10 mouse cellular contexts compared by ENCODE assay signal in the genomic region with DNA sequence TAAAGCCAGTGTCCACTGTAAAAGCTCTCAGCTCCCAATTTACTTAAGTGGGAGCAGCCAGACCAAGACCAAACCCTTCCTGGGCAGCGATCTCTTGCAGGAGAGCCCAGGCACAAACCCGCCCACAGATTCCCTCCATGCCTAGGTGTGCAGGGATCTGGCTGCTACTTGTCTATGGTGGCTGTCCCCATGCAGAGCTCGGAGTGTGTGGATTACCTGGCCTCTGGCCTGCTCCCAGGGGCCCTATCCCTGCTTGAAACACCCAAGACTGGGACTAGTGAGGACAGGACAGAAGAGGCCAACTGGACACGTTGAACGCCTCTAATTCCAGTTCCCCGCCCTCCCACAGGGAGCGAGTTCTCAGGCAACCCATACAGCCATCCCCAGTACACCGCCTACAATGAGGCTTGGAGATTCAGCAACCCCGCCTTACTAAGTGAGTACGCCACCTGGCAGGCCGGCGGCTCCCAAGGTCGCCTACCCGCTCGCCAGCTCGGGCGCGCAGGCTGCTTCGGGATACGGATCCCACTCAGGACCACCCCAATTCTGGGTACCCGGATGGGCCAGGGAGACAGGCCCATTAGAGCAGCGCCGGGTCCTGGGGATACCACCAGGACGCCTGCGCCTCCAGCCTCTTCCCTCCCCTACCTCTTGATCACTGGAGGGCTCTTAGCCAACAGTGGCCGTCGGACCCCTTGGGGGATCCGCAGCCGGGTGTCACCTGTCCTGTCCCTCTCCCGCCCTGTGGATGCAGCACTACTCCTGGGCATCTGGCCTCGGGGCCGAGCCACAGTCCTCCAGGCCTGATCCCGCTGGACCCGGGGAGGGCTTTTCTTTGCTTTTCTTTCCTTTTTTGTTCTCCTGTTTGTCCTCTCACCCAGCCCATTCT.
DNase-seq lines count a peak whose midpoint lies in the region; ATAC-seq lines count a peak whose summit lies in the region.
"Had no signal": no experiment of that assay in that cellular context is flagged by ENCODE, and none has a peak within 500 bp of the region (broad histone marks: within the 10 kb centered on the region; RNA-seq: fewer than 3 reads in every experiment).

No protein-coding gene starts in this region.

- no peak for DNase-seq in kidney, adult 18-20 months
- no peak for DNase-seq in left cerebral cortex, adult 11 months (ENCODE audit: low spot score)
- no peak for DNase-seq in adipocyte (ENCODE audit: low spot score)
- DNase-seq in kidney, adult 8-10 months: no peak

- H3K9me3 ChIP-seq in kidney, embryonic 15.5 days (replicated peaks): no peaks in the 10 kb centered on the region
- H3K9me3 ChIP-seq in embryonic facial prominence, embryonic 12.5 days: no peaks in the 10 kb centered on the region
- H3K9me3 ChIP-seq in hindbrain, embryonic 15.5 days: no peaks in the 10 kb centered on the region
- no peaks in the 10 kb centered on the region for H3K9me3 ChIP-seq in midbrain, embryonic 16.5 days (replicated peaks; ENCODE audit: control insufficient read depth, low read length, poor library complexity, severe bottlenecking)

- H3K27ac ChIP-seq in kidney, embryonic 15.5 days: peak overlapping the region; percentile 90
- no peak overlapping the region for H3K27ac ChIP-seq in embryonic facial prominence, embryonic 12.5 days
- peak overlapping the region; percentile 21 for H3K27ac ChIP-seq in hindbrain, embryonic 15.5 days (replicated peaks)
- H3K27ac ChIP-seq in midbrain, embryonic 16.5 days (ENCODE audit: low read length): no peak overlapping the region

- H3K27me3 ChIP-seq in kidney, embryonic 15.5 days: peaks cover 79% of the 10 kb centered on the region
- H3K27me3 ChIP-seq in embryonic facial prominence, embryonic 12.5 days: peaks cover 89% of the 10 kb centered on the region
- peaks cover 64% of the 10 kb centered on the region for H3K27me3 ChIP-seq in hindbrain, embryonic 15.5 days
- H3K27me3 ChIP-seq in midbrain, embryonic 16.5 days (ENCODE audit: control insufficient read depth, insufficient read depth, low read depth, low read length): peaks cover 78% of the 10 kb centered on the region
- H3K27me3 ChIP-seq: Patski had no signal

- ATAC-seq in kidney, embryonic 15.5 days (replicated peaks; ENCODE audit: low FRiP score): no peak
- ATAC-seq in embryonic facial prominence, embryonic 12.5 days (ENCODE audit: insufficient number of reproducible peaks, insufficient read depth, low FRiP score, low TSS enrichment): no peak
- ATAC-seq in hindbrain, embryonic 15.5 days (ENCODE audit: low FRiP score, low read depth): 0 out of 2 replicates have a peak, but pooled peaks have one; percentile 31
- ATAC-seq in midbrain, embryonic 16.5 days: no peak

- H3K4me3 ChIP-seq in kidney, embryonic 15.5 days (replicated peaks): peak overlapping the region; percentile 40
- H3K4me3 ChIP-seq in embryonic facial prominence, embryonic 12.5 days: peak overlapping the region; percentile 47
- H3K4me3 ChIP-seq in hindbrain, embryonic 15.5 days: peak overlapping the region; percentile 42
- H3K4me3 ChIP-seq in midbrain, embryonic 16.5 days (ENCODE audit: low read depth, low read length): peak overlapping the region; percentile 42
- H3K4me3 ChIP-seq: erythroblast, embryonic 14.5 days had no signal

- H3K36me3 ChIP-seq in kidney, embryonic 15.5 days: peaks cover 15% of the 10 kb centered on the region
- no peaks in the 10 kb centered on the region for H3K36me3 ChIP-seq in embryonic facial prominence, embryonic 12.5 days
- no peaks in the 10 kb centered on the region for H3K36me3 ChIP-seq in hindbrain, embryonic 15.5 days
- no peaks in the 10 kb centered on the region for H3K36me3 ChIP-seq in midbrain, embryonic 16.5 days (ENCODE audit: control insufficient read depth, insufficient read depth, low read length)

- H3K9ac ChIP-seq in kidney, embryonic 15.5 days: no peak overlapping the region; the same call in 1 of the 2 replicates
- no peak overlapping the region; the same call in 1 of the 2 replicates for H3K9ac ChIP-seq in embryonic facial prominence, embryonic 12.5 days
- peak overlapping the region; percentile 37 for H3K9ac ChIP-seq in hindbrain, embryonic 15.5 days
- H3K9ac ChIP-seq in midbrain, embryonic 16.5 days (ENCODE audit: low read depth, low read length): 0 out of 2 replicates have a peak overlapping the region, but pooled peaks have one; percentile 56

- H3K4me1 ChIP-seq in kidney, embryonic 15.5 days: peaks cover 75% of the 10 kb centered on the region
- H3K4me1 ChIP-seq in embryonic facial prominence, embryonic 12.5 days: peaks cover 21% of the 10 kb centered on the region
- peaks cover 44% of the 10 kb centered on the region for H3K4me1 ChIP-seq in hindbrain, embryonic 15.5 days (replicated peaks)
- peaks cover 19% of the 10 kb centered on the region for H3K4me1 ChIP-seq in midbrain, embryonic 16.5 days (ENCODE audit: control insufficient read depth, insufficient read depth, low read length)

- peak overlapping the region; percentile 72 for H3K4me2 ChIP-seq in kidney, embryonic 15.5 days
- peak overlapping the region; percentile 89 for H3K4me2 ChIP-seq in embryonic facial prominence, embryonic 12.5 days (replicated peaks)
- H3K4me2 ChIP-seq in hindbrain, embryonic 15.5 days: peak overlapping the region; percentile 75
- H3K4me2 ChIP-seq in midbrain, embryonic 16.5 days (ENCODE audit: low read length): peak overlapping the region; percentile 70

- 8% methylated on average over 34 of the region's 34 CpGs for WGBS in kidney, embryonic 15.5 days
- WGBS in embryonic facial prominence, embryonic 12.5 days: 3% methylated on average over 34 of the region's 34 CpGs
- WGBS in hindbrain, embryonic 15.5 days: 6% methylated on average over 34 of the region's 34 CpGs
- WGBS in midbrain, embryonic 16.5 days: 6% methylated on average over 34 of the region's 34 CpGs

Comparison
In these comparisons a context has a peak if more than half of its experiments do, and no peak if none do; other contexts are left out.
1. H3K27ac ChIP-seq: peak in kidney, embryonic 15.5 days (single experiment) and hindbrain, embryonic 15.5 days (single experiment); none in embryonic facial prominence, embryonic 12.5 days (single experiment) and midbrain, embryonic 16.5 days (single experiment).
2. H3K9ac ChIP-seq: peak in hindbrain, embryonic 15.5 days (single experiment) and midbrain, embryonic 16.5 days (single experiment); none in kidney, embryonic 15.5 days (single experiment) and embryonic facial prominence, embryonic 12.5 days (single experiment).
3. Peak in every context shown above with its lines, with median percentiles within 50 percentile points of each other: H3K4me2 ChIP-seq and H3K4me3 ChIP-seq.